Mouse (Mus musculus): ENCODE data around the gene Tcp11. TPM values are rescaled to one million over a fixed set of nuclear protein-coding genes. Genes with fewer than 3 reads are reported as not detected.

Tcp11 gene
- polyA plus RNA-seq, 1 experiment = 4,001 TPM

DNA sequence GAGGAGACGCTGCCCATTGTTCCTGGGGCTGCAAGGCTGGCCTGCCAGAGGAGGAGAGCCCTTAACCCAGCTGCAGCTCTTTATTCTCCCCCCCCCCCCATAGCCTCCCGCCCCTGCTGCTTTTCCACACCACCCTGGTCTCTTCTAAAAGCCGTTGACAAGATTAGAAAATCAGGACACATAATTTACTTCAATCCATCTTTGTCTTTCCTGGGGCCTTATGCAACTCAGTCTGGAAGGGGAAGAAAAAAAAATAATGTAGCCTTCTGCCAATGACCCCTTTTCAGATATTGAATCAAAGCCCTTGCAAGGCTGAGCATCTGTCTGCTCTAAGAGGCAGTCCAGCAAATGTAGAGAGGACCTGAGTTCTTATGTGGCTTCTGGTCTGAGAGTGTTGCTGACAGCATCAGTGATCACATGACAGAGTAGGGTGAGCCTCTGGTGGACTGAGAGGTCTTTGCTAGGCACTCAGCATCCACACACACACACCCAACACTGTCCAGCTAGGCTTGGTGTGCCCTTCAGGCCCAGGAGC is 47.3 kb downstream of the Tcp11 start:
- Histone ChIP-seq H3K4me3 (ENCODE audit: control insufficient read depth, low read depth, low read length) (no peak overlapping the region), H3K27me3 (ENCODE audit: control insufficient read depth, insufficient read depth, low read length) (no peaks in the 10 kb centered on the region), H3K36me3 (ENCODE audit: control insufficient read depth, insufficient read depth, low read length) (no peaks in the 10 kb centered on the region), H3K4me1 (ENCODE audit: control insufficient read depth, insufficient read depth, low read length) (peaks cover 9% of the 10 kb centered on the region), H3K27ac (ENCODE audit: control insufficient read depth, insufficient read depth, low read depth, low read length) (no peak overlapping the region)
- TF ChIP-seq POLR2A (IDR thresholded peaks at IDR 0.05; ENCODE audit: control insufficient read depth, low read depth, low read length) (no peak), CTCF (IDR thresholded peaks at IDR 0.05; ENCODE audit: control insufficient read depth, insufficient read depth, insufficient replicate concordance, low read depth, low read length) (no peak)

DNA sequence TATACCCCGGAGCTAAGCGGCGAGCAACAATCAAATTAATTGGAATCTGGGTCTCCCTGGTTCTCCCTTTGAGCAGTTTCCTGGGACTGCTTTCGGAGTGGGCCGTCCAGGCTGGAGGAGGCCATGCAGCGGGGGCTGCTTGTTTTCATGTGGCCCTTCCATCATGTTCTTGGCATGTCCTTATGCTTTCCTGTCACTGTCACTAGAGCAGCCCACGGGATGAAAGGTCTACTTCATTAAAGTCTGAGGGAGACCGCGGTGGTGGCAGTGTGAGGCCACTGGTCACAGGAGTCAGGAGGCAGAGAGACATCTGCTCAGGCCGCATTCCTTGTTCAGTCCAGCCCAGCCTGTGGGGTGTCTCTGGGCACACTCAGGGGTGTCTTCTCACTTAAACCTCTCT is 48.2 kb downstream of the Tcp11 start:
- TF ChIP-seq POLR2A (IDR thresholded peaks at IDR 0.05; ENCODE audit: control insufficient read depth, low read depth, low read length) (no peak), CTCF (IDR thresholded peaks at IDR 0.05; ENCODE audit: control insufficient read depth, insufficient read depth, insufficient replicate concordance, low read depth, low read length) (no peak)
- no peak overlapping the region for H3K27ac ChIP-seq (ENCODE audit: control insufficient read depth, insufficient read depth, low read depth, low read length)
- no peak overlapping the region for H3K4me3 ChIP-seq (ENCODE audit: control insufficient read depth, low read depth, low read length)
- peaks cover 9% of the 10 kb centered on the region for H3K4me1 ChIP-seq (ENCODE audit: control insufficient read depth, insufficient read depth, low read length)
- H3K27me3 ChIP-seq (ENCODE audit: control insufficient read depth, insufficient read depth, low read length) = no peaks in the 10 kb centered on the region
- H3K36me3 ChIP-seq (ENCODE audit: control insufficient read depth, insufficient read depth, low read length) = no peaks in the 10 kb centered on the region

DNA sequence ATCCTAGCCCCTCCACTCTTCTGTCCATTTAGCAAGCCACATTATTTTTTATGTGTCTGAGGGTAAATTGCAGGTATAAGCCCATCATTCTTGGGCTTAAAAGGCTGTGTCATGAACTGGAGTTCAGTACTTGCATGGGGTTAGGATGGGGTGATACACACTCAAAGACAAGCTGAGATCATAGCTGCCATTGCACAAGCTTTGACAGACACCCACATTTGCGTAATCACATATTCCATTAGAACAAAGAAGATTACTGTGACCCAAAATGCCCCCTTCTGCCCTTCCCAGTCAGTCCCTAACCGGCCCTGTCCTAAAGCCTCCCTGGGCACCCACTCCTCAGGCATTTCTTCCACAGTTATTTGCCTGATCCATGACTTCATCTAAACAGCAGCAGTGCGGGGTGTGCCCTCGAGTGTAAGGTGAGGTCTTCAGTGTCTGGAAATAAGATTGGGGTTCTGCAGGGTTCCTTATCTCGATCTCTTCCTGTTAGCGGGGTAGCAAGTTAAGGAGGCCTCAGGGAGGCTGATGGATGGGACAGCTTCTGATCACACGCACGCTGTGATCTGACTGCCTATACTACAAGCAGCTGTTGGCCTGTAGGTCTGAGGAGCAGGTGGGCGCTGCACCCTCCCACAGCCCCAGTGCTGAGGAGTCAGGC is 49.0 kb downstream of the Tcp11 start:
- Histone ChIP-seq H3K4me1 (ENCODE audit: control insufficient read depth, insufficient read depth, low read length) (peaks cover 9% of the 10 kb centered on the region), H3K27me3 (ENCODE audit: control insufficient read depth, insufficient read depth, low read length) (no peaks in the 10 kb centered on the region), H3K4me3 (ENCODE audit: control insufficient read depth, low read depth, low read length) (no peak overlapping the region), H3K36me3 (ENCODE audit: control insufficient read depth, insufficient read depth, low read length) (no peaks in the 10 kb centered on the region), H3K27ac (ENCODE audit: control insufficient read depth, insufficient read depth, low read depth, low read length) (no peak overlapping the region)
- TF ChIP-seq CTCF (IDR thresholded peaks at IDR 0.05; ENCODE audit: control insufficient read depth, insufficient read depth, insufficient replicate concordance, low read depth, low read length) (no peak), POLR2A (IDR thresholded peaks at IDR 0.05; ENCODE audit: control insufficient read depth, low read depth, low read length) (no peak)

DNA sequence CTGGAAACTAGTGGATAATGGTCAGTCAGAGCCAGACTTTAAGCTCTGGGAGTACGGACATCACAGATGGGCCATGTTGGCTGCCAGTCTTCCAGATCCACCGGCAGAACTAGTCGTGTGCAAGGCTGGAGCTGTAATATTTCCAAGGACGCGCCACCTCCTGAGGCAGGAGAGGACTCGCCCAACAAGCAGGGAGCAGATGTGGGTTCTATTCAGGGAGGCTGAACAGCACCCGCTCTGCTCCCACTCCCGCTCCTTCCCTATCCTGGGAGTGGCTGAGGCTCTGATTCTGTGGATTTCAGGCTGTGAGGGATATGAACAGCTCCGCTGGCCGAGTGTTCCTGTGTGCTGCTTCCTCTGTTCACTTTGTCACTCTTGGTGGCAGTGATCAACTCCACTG is 50.0 kb downstream of the Tcp11 start:
- Histone ChIP-seq H3K4me1 (ENCODE audit: control insufficient read depth, insufficient read depth, low read length) (peaks cover 9% of the 10 kb centered on the region), H3K4me3 (ENCODE audit: control insufficient read depth, low read depth, low read length) (no peak overlapping the region), H3K27me3 (ENCODE audit: control insufficient read depth, insufficient read depth, low read length) (no peaks in the 10 kb centered on the region), H3K36me3 (ENCODE audit: control insufficient read depth, insufficient read depth, low read length) (no peaks in the 10 kb centered on the region), H3K27ac (ENCODE audit: control insufficient read depth, insufficient read depth, low read depth, low read length) (no peak overlapping the region)
- TF ChIP-seq CTCF (IDR thresholded peaks at IDR 0.05; ENCODE audit: control insufficient read depth, insufficient read depth, insufficient replicate concordance, low read depth, low read length) (no peak), POLR2A (IDR thresholded peaks at IDR 0.05; ENCODE audit: control insufficient read depth, low read depth, low read length) (no peak)

DNA sequence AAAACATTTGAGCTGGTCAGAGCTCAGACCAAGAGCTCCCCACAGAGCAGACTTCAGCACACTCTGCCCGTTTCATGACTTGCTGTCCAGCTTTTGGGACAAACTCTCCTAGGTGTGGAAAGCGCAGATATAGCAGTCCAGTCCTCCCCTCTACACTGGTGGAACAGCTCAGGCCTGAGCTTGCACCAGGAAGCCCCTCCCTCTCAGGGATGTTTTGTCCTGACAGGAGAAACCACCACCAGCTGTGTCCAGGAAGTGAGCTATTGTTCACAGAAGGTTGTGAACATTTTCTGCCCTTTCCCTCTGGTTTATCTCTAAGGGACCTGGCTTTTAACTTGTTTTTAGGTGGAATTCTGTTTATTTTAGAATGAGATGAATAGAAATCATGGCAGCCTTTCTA is 51.1 kb downstream of the Tcp11 start:
- H3K36me3 ChIP-seq (ENCODE audit: control insufficient read depth, insufficient read depth, low read length) = no peaks in the 10 kb centered on the region
- H3K4me1 ChIP-seq (ENCODE audit: control insufficient read depth, insufficient read depth, low read length) = peaks cover 6% of the 10 kb centered on the region
- H3K4me3 ChIP-seq (ENCODE audit: control insufficient read depth, low read depth, low read length) = no peak overlapping the region
- H3K27me3 ChIP-seq (ENCODE audit: control insufficient read depth, insufficient read depth, low read length) = no peaks in the 10 kb centered on the region
- TF ChIP-seq POLR2A (IDR thresholded peaks at IDR 0.05; ENCODE audit: control insufficient read depth, low read depth, low read length) (no peak), CTCF (IDR thresholded peaks at IDR 0.05; ENCODE audit: control insufficient read depth, insufficient read depth, insufficient replicate concordance, low read depth, low read length) (no peak)
- no peak overlapping the region for H3K27ac ChIP-seq (ENCODE audit: control insufficient read depth, insufficient read depth, low read depth, low read length)

DNA sequence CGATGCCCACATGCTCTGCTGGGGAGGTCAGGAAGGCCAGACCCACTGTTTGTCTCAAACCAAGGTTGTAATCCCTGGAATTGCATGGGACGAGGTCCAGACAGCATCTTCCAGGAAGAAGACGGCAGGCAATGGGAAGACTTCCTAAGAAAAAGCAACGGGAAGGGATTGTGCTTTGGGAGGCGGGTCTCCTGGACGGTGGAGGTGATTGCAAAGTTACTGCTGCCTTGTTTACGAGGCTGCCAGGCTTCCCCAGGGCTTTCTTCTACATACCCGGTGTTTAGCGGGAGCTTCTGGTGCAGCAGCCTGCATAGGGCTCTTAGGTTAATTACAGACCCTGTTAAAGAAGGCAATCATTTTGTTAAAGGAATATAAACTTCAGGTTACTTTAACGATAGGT is 52.2 kb downstream of the Tcp11 start:
- no peak overlapping the region for H3K27ac ChIP-seq (ENCODE audit: control insufficient read depth, insufficient read depth, low read depth, low read length)
- peaks cover 6% of the 10 kb centered on the region for H3K4me1 ChIP-seq (ENCODE audit: control insufficient read depth, insufficient read depth, low read length)
- TF ChIP-seq CTCF (IDR thresholded peaks at IDR 0.05; ENCODE audit: control insufficient read depth, insufficient read depth, insufficient replicate concordance, low read depth, low read length) (no peak), POLR2A (IDR thresholded peaks at IDR 0.05; ENCODE audit: control insufficient read depth, low read depth, low read length) (no peak)
- H3K4me3 ChIP-seq (ENCODE audit: control insufficient read depth, low read depth, low read length) = no peak overlapping the region
- H3K36me3 ChIP-seq (ENCODE audit: control insufficient read depth, insufficient read depth, low read length) = no peaks in the 10 kb centered on the region
- no peaks in the 10 kb centered on the region for H3K27me3 ChIP-seq (ENCODE audit: control insufficient read depth, insufficient read depth, low read length)

DNA sequence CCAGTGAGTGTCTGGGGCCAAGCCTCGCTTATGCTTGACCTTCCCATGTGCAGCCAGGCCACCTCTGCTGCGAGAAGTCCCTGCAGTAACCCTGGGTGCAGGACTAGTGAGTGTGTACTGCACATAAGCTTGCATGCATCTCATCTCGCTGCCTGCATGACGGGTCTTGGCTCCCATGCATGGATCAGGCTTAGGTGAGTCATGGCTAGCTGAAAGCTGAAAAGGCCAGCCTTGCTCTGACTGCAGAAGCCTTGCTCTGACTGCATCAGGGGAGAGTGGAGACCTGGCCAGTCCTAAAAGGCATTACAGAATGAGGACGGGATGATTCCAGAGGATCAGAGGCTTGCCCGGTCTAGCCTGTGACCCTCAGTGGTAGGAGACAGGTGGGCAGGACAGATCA is 53.2 kb downstream of the Tcp11 start:
- Histone ChIP-seq H3K27ac (ENCODE audit: control insufficient read depth, insufficient read depth, low read depth, low read length) (no peak overlapping the region), H3K4me1 (ENCODE audit: control insufficient read depth, insufficient read depth, low read length) (peaks cover 6% of the 10 kb centered on the region), H3K27me3 (ENCODE audit: control insufficient read depth, insufficient read depth, low read length) (no peaks in the 10 kb centered on the region), H3K4me3 (ENCODE audit: control insufficient read depth, low read depth, low read length) (no peak overlapping the region), H3K36me3 (ENCODE audit: control insufficient read depth, insufficient read depth, low read length) (no peaks in the 10 kb centered on the region)
- TF ChIP-seq CTCF (IDR thresholded peaks at IDR 0.05; ENCODE audit: control insufficient read depth, insufficient read depth, insufficient replicate concordance, low read depth, low read length) (no peak), POLR2A (IDR thresholded peaks at IDR 0.05; ENCODE audit: control insufficient read depth, low read depth, low read length) (no peak)

Data from testis, adult 2 months (tissue).